Mouse (Mus musculus) megakaryocyte, embryonic 14.5 days (primary cell): ENCODE data around the gene Taok3.

Source experiments
- FLI1 ChIP-seq: IDR thresholded peaks from 2 replicates; pipeline ENCODE4 v1.6.1; 2012; ENCODE audit warnings: low read length, inconsistent platforms, mixed read lengths
- GATA1 ChIP-seq: IDR thresholded peaks from 3 replicates; pipeline ENCODE4 v1.6.1; 2012; ENCODE audit warnings: mixed read lengths, low read length, inconsistent platforms, borderline replicate concordance

DNA sequence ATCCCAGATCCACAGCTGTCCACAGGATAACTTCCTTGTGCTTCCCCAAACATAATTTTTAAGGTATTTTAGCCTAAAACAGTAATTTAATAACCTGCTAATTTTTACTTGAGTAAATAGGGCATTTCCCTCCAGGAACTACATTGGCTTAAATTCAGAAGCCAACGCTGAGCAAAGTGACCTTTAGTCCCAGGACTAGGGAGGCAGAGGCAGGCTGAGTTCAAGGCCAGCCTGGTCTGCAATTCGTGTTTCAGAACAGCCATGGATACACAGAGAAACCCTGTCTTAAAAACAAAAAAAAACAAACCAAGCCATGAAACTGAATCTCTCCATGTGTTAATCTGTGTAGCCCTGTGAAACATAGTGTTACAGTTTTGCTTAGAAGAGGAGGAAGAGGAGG is 3.3 kb upstream of the Taok3 start:
- TF ChIP-seq FLI1 (no peak), GATA1 (no peak)
